Mouse (Mus musculus): ENCODE measurements around the gene Cnih1.
"Not testable (repeated sequence)": the region's sequence is repeated elsewhere in the genome, so short reads cannot be mapped to it uniquely, and the experiment has no call there.

Gene Cnih1

DNA sequence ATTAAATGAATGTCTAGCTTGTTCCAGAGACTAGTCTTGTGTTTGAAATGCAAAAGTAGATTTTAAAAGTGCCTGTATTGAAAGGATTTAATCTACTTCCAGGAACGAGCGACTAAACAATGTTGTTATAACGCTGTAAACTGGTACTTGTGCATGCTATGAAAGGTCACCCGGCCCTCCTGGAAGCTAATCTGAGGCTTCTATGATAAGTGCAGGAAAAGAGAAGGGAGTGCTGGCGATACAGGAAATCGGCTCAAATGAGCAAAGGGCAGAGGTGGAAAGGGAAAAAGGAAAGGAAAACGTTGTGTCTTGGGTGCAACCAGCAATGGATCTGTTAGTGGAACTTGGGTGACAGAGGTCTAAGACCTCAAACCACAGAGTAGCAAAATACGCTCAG is 292 bp upstream of the Cnih1 start:
- DNase-seq (ENCODE audit: low read depth): no peak

DNA sequence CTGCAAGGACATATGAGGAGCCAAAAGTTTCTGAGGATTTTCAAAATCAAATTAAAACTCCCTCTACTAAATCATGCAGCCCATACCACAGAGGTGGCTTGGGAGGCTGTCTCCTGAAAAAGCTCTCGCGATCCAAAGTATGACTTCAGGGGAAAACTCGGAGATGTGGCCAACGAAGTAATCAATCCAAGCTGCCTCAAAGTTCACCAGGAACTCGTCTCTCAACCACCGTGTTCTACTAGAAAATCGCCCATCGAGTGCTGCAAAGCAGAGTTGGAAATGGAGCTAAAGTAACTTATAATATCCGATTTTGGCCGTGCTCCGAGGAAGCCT is 791 bp downstream of the Cnih1 start:
- no peak for DNase-seq (ENCODE audit: low read depth)

DNA sequence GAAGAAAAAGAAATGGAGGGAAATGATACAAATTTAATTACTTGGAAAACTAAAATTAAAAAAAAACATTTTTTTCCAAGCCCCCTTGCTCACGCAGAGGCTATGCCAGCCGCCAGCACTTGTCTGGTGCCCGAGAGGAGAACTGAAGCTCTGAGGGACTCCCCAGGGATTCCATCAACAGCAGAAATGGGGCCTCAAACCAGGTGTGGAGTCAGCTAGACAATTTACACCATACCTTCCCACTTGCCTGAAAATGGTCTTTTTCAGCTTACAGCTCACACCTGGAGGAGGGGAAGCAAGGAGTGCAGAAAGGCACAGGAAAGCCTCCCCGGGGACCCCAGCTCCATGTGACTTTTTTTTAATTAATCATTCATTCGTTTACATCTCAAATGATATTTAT is 3.0 kb downstream of the Cnih1 start:
- DNase-seq (ENCODE audit: low read depth): no peak

DNA sequence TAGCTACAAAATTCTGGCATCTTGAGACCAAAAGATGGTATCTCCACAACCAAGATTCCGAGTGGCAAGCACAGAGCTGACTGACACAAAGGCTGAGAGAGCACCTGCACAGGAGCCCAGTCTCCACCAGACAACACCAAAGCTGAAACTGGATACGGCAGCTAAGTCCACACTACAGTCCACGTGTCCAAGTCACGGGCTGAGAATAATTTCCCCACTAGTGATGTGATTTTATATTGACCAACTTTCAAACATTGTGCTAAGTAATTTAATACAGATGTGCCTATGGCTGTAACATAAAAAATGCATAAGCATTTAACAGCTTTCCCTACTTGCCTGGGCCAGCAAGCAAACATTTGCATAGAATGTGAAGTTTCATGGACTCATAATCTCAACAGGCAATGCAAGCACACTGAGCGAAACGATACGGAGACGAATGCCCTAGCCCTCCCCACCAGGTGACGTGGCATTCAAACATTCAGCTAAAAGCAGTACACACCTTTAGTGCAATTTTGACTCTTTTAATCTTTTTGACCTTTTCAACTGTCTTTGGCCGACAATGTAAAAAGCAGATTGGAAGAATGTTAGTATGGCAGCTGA is 4.8 kb downstream of the Cnih1 start:
- no peak for DNase-seq (ENCODE audit: low read depth)

DNA sequence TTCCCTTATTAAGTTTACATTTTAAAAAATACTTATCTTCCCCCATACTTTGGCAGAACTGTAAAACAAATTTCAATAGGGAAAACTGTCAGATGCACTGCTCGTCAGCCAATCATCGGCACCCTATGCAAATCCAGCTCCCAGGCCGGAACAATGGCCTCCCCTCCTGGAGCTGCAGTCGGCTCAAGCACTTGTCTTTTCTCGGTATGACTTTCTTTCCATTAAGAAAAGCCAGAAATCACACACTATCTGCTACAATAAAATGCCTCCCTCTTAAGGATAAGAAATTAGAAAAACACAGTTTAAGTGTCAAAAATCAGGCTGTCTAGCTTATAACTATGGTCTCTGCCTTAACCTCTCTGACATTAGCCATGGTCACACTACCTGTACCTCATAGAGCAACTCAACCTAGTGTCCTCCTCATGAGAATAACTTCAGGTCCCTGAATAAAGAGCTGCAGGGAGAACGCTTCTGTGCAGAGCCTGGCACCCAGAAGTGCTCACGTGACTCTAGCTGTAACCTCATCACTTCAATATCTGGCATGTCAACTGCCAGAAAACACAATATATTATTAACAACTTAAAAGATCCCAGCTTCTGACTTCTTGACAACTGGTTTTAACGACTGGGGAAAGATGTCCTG is 5.9 kb downstream of the Cnih1 start:
- no peak for DNase-seq (ENCODE audit: low read depth)

DNA sequence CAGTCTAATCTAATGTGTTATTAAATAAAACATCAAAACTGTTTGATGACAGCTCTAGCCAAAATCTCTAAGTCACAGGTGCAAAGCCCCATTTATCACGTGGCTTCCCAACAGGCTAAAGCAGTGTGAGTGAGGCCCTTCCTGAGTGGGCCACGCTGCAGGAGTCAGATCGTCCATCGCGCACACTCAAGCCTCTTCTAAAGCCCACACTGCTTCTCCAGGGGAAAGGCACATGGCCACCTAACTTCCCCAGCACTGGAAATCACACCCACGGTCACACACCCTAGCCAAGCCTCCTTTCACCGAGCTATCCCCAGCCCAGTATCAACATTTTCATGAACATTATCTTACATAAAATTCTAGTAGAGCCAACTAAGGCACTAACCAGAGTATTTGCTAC is 7.1 kb downstream of the Cnih1 start:
- no peak for DNase-seq (ENCODE audit: low read depth)

DNA sequence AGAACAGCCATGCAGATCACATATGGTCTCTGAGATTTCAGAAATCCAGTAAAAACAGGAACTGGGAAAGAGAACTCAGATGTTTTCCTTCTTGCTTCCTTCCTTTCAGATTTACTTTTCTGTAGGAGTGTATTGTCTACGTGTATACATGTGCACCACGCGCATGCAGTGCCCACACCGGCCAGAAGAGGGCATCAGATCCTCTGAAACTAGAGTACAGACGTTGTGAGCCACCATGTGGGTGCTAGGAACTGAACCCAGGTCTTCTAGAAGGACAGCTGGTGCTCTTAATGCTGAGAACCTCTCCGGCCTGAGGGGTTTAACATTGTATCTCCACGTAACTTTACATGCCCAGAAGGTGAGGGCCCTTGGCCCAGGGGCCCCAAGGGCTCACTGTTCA is 9.0 kb downstream of the Cnih1 start:
- peak; percentile 33 for DNase-seq (ENCODE audit: low read depth)

DNA sequence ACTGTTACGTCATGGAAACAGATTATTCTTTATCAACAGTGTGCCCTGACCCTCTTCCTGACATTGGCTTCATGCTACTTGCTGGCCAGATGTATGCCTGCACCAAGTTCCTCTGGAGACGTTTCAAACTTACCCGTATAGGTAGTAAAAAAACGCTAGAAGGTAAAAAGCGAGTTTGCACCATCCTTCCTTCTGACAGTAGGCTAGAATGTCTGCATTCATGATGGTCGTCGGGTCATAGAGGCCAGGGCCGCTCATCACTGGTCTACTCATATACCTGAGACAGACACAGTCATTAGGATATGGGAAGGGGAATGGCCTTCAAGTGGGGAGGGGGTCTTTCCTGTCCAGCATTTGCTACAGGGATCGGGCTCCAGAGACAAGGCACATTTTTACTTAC is 9.5 kb downstream of the Cnih1 start:
- DNase-seq (ENCODE audit: low read depth): no peak

DNA sequence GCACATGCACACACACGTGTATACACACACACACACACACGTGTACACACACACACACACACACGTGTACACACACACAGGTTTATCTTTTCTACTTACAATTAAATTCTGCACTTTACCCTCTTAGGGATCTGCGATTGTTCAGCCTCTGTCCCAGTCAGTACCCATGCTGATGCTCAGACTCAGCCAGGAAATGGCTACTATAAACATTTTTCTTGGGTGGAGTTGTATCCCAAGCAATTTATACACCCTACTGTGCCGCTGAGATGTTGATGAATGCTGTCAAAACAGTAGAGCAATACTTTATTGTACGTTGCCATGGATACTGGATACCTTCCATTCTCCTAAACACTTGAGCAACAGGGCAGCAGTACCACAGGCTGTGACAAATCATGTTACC is 18.2 kb downstream of the Cnih1 start:
- DNase-seq (ENCODE audit: low read depth): no peak

DNA sequence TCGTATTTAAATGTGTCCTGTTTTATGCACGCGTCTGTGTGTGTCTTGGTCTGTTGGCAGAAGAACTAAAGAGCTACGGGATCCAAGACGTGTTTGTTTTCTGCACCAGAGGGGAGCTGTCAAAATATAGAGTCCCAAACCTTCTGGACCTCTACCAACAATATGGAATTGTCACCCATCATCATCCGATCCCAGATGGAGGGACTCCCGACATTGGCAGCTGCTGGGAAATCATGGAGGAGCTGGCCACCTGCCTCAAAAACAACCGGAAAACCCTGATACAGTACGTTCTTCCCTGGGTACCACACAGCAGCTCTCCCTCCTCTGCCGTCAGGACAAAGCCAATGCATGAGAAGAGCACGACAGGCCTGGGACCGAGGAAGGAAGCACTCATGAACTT is 21.1 kb downstream of the Cnih1 start:
- DNase-seq (ENCODE audit: low read depth): no peak

DNA sequence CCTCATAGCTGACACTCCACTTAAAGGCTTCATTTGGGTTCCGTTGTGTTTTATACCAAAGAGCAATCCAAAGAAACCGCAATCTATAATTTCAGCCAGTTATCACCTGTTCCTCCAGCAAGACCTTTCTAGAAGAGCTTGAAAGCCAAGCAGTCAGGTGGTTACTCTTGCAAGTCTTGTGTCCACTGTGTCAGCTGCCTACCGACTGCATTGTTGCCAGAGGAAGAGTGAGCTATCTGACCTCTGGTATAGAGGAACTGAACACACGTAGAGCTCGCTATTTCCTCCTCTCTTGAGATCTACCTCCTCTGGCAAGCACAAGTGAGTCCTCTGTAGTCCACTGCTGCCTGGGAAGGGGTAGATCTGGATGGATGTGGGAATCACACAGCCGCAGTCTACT is 27.0 kb downstream of the Cnih1 start:
- DNase-seq (ENCODE audit: low read depth): peak; percentile 37

DNA sequence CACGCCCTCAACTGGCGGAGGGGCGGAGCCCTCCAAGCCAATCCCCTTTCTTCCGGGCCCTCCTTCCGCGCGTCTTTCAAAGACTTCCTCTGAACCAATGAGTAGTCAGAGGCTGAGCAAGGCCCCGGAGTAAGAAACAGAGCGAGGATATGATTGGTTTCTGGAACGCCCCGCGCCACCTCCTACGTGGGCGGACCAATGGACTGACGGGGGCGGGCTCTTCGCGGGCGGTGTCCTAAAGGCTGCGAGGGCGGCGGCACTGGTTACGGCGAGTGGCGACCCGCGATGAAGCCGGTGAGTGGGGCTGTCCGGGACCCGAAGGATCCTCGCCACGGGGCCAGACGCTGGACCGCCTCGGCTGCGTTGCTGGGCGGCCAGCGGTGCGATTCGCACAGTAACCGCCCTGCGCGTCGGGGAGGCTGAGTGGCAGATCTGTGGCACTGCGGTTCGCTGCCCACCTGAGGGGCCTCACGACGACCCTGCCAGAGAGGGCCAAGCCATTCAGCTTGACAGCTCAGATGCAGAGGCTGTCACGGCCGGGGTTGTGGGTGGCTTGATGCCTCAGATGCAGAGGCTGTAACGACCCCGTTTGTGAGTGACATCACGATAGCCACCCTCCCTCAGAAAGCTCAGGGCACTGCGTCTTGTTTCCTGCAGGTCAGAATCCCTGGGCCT is 27.7 kb downstream of the Cnih1 start, which contains the start of gene Cdkn3:
Gene Cdkn3, plus strand, starts transcription at position 187 of the 675 bp plus-strand sequence.
- peak; percentile 95 for DNase-seq (ENCODE audit: low read depth)

DNA sequence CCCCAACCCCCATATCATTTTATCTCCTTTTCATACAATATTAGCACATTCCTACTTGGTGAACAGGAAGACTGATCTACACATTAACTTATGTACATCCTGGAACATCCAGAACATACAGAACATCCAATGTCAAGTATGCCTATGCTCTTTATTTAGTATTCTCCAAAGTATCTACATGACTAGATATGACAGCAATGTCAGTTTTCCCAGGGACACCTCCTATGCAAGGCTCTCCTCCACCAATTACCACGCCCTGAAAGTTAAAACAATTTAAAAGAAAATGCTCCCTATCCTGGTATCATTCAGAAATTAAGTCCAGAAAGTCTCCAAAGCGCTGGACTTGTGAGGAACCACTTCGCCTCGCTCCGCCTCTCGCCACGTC is 28.2 kb downstream of the Cnih1 start:
- DNase-seq (ENCODE audit: low read depth): no peak

DNA sequence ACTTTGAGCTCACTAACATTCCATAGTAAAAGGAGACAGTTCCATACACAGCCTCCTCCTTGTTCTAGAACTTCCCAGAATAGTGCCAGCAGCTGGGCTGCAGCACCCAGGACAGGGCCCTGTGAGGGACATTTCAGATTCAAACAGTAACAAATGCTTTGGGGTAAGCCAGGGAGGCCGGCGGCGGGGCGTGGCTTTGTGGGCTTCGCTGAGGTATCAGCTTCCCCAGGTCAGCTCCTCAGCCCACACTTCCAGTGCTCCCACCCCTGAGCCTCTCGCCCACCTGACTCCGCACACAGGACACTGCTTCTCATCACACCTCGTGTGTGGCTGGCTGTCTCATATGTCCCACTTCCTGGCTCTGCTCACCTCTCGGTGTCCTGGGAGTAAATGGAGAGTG is 30.5 kb downstream of the Cnih1 start:
- DNase-seq (ENCODE audit: low read depth): no peak

DNA sequence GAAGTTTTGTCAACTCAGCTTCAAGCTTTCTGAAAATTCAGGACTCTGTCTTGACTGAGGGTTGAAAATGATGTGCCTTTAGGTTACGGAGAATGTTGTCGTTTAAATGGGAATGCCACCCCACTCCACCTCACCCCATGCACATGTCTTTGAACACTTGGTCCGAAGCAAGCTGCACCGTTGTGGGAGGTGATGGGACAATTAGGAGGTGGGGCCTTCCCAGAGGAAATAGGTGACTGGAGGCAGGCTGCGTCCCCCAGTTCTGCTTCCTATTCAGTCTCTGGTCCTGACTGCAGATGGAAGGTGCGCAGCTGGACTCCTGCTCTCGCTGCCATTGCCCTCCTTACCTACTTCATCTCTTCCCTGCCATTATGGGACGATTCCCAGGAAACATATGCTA is 32.4 kb downstream of the Cnih1 start:
- DNase-seq (ENCODE audit: low read depth): no peak

DNA sequence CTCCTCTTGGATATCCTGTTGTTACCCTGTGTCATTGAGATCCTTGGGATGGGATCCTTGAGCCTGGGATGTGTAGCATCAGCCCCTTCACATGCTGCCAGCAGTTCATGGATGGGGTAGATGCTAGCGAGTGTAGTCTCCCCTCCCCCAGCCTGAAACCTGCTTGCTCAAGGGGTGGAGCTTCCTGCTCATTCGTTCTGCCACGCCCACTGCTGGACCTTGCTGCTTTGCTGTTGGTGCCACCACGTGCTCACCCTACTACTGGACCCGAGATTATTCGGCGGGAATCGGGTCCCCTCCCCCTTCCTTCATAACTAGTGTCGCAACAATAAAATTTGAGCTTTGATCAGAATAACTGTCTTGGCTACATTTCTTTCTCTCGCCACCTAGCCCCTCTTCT is 33.8 kb downstream of the Cnih1 start:
- DNase-seq (ENCODE audit: low read depth): not testable (repeated sequence)

DNA sequence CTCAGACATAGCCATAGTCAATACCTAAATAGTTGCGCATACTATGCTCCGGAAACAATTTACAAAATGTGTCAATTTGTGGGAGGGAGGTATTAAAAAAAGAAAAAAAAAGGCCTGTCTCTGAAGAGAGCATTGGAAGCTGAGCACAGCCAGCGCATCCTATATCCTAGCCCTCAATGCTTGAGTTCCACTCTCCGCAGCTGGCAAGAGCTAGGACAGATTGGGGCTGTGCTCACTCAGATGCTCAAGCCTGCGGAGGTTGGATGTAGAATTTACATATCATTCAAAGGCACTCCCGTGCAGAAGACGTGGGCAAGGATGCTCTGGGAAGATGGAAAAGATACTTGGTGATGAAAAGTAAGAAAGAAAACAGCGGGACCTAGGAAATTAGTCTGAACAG is 42.8 kb downstream of the Cnih1 start:
- no peak for DNase-seq (ENCODE audit: low read depth)

DNA sequence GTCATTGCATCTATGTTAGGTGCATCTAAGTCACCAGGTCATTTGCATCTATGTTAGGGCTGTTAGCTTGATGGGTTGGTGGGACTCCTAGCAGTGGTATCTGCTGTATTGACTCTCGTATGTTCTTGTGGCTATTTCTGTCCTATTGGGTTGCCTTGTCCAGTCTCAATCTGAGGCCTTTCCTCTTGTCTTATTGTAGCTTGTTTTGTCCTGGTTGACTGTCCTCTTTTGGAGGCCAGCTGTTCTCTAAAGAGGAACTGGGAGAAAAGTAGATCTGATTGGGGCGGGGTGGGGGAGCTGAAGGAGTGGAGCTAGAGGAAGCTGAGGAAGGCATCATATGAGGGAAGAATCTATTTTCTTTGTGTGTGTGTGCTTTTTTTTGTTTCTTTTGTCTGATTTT is 45.5 kb downstream of the Cnih1 start:
- no peak for DNase-seq (ENCODE audit: low read depth)

DNA sequence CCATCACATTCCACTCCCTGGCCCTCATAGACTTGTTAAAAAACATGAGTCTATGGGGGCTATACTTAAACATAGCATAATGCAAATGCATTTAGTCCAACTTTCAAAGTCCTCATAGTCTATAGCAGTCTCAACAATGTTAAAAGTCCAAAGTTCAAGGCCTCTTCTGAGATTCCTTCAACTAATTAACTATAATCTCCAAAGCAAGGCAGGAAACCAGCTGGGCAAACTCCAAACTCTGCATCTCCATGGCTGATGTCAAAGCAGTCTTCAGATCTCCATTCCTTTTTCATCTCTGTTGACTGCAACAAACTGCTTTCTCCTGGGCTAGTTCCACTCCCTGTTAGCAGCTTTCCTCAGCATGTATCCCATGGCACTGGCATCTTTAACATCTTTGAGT is 50.9 kb downstream of the Cnih1 start:
- DNase-seq (ENCODE audit: low read depth): not testable (repeated sequence)

DNA sequence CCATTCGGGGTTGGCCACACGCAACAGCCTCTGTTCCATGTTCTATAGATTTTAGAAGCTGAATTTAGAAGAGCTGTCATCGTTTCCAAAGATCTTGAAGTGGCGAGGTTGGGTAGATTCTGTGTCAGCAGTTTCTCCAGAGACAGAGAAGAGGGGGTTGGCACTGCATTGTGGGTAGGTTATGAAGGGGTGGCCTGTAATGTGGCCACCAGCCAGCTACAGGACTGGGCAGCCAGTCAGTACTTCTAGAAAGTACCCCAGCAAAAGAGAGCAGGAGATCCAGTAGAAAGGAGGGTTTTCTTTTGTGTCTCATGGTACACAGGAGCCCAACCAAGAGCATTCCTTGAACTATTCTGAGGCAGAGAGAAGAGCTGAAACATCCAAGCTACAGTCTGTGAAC is 51.8 kb downstream of the Cnih1 start:
- DNase-seq (ENCODE audit: low read depth): no peak

DNA sequence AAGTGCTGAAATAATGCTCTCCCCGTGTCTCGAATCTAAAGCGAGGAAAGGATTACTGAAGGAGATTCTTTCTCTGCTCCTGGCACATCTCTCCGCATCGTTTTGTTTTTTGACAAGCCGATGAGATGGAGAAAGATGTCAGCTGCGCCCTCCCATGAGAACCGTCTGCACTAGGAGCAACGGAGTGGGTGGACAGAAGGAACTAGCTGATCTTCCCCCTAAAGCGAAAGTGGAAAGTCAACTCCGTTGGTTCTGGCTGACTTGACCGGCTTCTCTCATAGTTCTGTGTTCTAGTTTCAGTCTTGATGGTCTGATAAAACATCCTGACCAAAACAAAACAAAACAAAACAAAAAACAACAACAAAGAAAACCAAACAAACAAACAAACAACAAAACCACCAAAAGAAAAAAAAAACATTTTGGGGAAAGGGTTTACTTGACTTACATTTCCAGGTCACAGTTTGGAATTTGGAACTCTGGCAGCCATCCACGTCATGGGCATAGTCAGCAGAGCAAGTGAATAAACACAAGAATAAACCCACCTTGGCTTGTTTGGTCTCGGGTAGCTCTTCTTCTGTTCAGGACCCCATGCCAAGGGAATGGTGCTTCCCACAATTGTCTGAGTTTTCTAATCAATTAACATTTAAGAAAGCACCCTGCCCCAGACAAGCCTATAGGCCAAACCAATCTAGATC is 53.3 kb downstream of the Cnih1 start:
- no peak for DNase-seq (ENCODE audit: low read depth)

DNA sequence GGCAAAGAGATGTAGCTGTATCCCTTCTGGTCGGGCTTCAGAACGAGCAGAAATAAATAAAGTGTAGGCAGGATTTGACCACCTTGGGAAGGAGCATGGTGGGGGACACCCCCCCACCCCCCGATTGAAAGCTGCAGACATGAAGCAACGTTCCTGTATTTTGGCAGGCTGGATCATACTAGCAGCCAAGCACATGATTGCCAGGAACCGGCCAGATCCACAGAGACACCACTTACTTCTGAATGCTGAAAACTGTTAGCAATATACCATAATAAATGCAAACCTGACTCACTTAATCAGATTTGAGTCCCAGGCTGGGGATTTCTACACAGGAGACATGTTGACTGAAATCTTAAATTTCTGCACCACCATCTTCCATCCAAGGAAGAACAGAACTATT is 53.9 kb downstream of the Cnih1 start:
- DNase-seq (ENCODE audit: low read depth): no peak

DNA sequence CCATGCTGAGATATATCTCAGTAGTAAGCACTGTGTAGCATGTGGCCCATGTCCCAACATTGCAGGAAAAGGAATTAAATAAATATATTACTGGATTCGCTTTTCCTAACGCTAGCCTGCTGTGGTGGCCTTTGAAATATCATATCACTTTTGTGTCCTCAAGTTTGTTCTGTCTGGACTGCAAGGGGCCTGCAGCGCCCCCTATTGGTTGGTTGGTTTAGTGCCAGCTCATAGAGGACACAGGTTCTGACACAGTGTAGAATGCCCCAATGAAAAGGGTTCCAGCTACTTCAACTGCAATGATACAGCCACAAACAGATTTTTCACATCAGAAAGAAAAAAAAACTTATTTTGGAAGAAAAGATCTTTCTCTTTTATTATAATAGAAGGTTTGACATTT is 62.5 kb downstream of the Cnih1 start:
- DNase-seq (ENCODE audit: low read depth): peak; percentile 40

Measured in naive thymus-derived CD4-positive, alpha-beta T cell, adult 2 months (primary cell).